Mouse (Mus musculus) liver, adult 2 months (tissue): ENCODE measurements around the gene Pitpna. TPM values are rescaled to one million over a fixed set of nuclear protein-coding genes. Genes with fewer than 3 reads are reported as not detected.

Source experiments
- DNase-seq: peaks from one replicate; pipeline ENCODE4 v3.0.0-alpha.2; 2011; ENCODE audit warnings: low read depth, low spot score; ENCODE audit errors: extremely low read depth
- H3K27ac ChIP-seq: fragments of 200-500 bp; replicated peaks from 2 replicates; pipeline ENCODE4 v1.5.1; 2012; ENCODE audit warnings: low read depth, mild to moderate bottlenecking, control low read depth, inconsistent platforms, low read length; ENCODE audit not compliant: insufficient read depth
- H3K27me3 ChIP-seq: fragments of 200-500 bp; 2 replicates; pipeline ENCODE4 v1.6.1; 2012; ENCODE audit warnings: mild to moderate bottlenecking, moderate library complexity, low read length, inconsistent platforms; ENCODE audit not compliant: control insufficient read depth, insufficient read depth
- H3K36me3 ChIP-seq: fragments of 200-500 bp; 2 replicates; pipeline ENCODE4 v1.6.1; 2012; ENCODE audit warnings: low read length, inconsistent platforms; ENCODE audit not compliant: control insufficient read depth, insufficient read depth
- H3K4me1 ChIP-seq: fragments of 200-500 bp; 2 replicates; pipeline ENCODE4 v1.6.1; 2011; ENCODE audit warnings: low read length; ENCODE audit not compliant: control insufficient read depth, insufficient read depth
- H3K4me3 ChIP-seq: fragments of 200-500 bp; 2 replicates; pipeline ENCODE4 v1.5.1; 2011; ENCODE audit warnings: low read depth, mild to moderate bottlenecking, control low read depth, low read length, moderate library complexity; ENCODE audit not compliant: insufficient read depth
- H3K79me2 ChIP-seq: fragments of 200-500 bp; 2 replicates; pipeline ENCODE4 v1.6.1; 2012; ENCODE audit warnings: inconsistent platforms, mild to moderate bottlenecking, low read length, moderate library complexity; ENCODE audit not compliant: control insufficient read depth, insufficient read depth
- H3K9ac ChIP-seq: fragments of 200-500 bp; 2 replicates; pipeline ENCODE4 v1.6.1; 2012; ENCODE audit warnings: low read depth, mild to moderate bottlenecking, control low read depth, inconsistent platforms, low read length
- CTCF ChIP-seq: fragments of 200-500 bp; IDR thresholded peaks from 2 replicates; pipeline ENCODE4 v1.5.1; 2011; ENCODE audit warnings: low read depth, low read length, control low read depth
- POLR2A ChIP-seq: fragments of 200-500 bp; IDR thresholded peaks from 2 replicates; pipeline ENCODE4 v1.6.1; 2011; ENCODE audit warnings: low read length, control low read depth; ENCODE audit not compliant: insufficient read depth; ENCODE audit errors: extremely low read depth
- WGBS: fragments of 180-500 bp; shearing (Covaris S2); methylation state at CpG from one replicate; pipeline ENCODE4 v1.1.7; 2018; 5-methylcytosine and 5-hydroxymethylcytosine counted together
- polyA plus RNA-seq: library from polyadenylated mRNA; depleted of rRNA; stranded (reverse); fragments of >200 nt; gene quantifications from 2 replicates; pipeline ENCODE4 v1.2.3, GENCODE M21; 2012
- total RNA-seq: library from RNA; depleted of rRNA; stranded (reverse); fragments of >200 nt; gene quantifications from 2 replicates; pipeline ENCODE4 v1.2.3, GENCODE M21; 2014

The Pitpna gene
- total and polyA plus RNA-seq, 2 experiments, result 21.0 to 28.9 TPM

DNA sequence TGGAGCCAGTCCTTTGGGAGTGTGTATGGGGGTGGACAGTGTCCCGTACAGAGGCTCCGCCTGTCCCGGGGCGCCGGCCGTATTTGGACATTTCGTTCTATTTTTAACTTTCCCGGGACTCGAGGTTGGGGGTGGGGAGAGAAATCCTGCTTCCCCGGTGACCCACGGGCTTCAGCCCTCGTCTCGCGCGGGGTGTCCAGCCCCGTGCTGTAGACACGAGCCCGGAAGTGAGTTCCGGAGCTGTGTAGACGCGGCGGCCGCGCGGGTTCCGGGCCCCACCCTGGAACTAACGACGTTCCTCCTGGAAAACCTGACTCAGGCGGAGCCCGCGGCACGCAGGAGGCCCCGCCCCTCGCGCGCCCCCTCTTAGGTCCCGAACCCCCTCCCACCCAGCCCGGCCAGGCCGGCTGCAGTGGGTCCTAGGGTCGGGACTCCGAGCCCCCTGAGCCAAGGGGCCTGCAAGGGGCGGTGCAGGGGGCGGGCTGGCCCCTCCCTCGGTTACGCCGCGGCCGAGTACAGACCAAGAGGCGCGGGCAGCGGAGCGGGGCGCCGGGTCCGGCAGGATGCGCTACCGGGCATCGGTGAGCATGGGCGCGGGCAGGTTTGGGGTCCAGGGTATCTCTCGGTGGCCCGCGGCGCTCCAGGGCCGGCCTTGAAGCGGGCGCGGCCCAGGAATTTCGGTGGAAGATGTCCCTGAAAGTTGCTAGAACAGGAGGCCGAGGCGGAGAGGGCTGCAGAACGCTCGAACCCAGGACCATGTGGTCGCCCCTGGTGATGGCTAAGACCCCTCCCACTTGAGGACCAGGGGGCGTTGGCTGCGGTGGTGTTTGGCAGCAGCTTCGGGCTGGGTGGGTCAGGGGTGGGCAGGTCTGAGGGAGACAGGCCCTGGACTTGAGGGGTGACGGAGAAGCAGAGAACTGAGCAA, 68.0 kb downstream of the Pitpna start:
- DNase-seq, result peak; percentile 52
- H3K4me1 ChIP-seq, result peaks cover 43% of the 10 kb centered on the region
- H3K27me3 ChIP-seq, result no peaks in the 10 kb centered on the region
- peak overlapping the region; percentile 89 for H3K4me3 ChIP-seq
- H3K36me3 ChIP-seq, result no peaks in the 10 kb centered on the region
- WGBS, result 2% methylated on average over 78 of the region's 78 CpGs
- peak overlapping the region; percentile 85 for H3K9ac ChIP-seq
- peaks cover 9% of the 10 kb centered on the region for H3K79me2 ChIP-seq
- H3K27ac ChIP-seq, result peak overlapping the region; percentile 84
- TF ChIP-seq POLR2A, result 0 out of 2 replicates have a peak, but pooled peaks have one; percentile 29
- no peak for TF ChIP-seq CTCF

DNA sequence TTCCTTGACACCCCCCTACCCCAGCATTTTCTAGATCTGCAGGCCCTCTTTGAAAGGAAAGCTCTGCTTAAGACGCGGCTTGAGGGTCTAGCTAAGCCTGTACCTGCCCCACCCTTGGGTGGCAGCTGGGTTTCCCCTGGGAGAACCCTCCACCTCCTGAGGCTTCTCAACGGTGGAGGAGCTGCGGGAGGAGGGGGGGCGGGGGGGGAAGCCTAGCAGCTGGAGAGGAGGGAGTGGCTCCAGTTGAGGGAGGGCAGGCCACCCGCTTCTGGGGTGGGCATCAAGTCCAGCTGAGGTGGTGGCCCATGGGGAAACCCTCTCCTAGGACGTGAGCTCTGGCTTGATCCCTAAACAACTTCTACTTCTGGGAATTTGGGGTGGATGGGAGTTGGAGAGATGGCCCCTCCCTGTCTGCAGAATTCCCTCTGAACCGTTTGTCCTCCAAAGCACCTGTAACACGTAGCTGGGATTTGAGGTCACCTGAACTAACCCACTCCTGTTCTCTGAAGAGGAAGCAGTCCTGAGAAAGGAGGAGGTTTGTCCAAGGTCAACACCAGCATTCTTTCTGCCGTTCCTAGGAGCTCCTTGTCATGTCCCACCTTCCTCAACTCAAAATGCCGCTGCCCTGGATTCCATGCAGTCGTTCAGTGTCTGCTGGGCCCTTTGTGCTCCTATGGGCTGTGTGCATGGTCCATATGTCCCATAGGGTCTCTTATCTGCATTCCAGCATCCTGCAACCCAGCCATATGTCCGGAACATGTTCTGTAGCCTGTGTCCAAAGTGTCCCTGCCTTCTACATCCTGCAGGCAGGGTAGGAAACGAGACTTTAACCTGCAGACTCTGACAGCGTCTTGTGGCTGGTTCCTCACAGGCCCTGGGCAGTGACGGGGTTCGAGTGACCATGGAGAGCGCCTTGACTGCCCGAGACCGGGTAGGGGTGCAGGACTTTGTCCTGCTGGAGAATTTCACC, 69.0 kb downstream of the Pitpna start:
- Histone ChIP-seq H3K27me3 (no peaks in the 10 kb centered on the region), H3K4me1 (peaks cover 48% of the 10 kb centered on the region), H3K4me3 (peak overlapping the region; percentile 89), H3K9ac (peak overlapping the region; percentile 85), H3K36me3 (no peaks in the 10 kb centered on the region), H3K27ac (peak overlapping the region; percentile 84; the same call in 1 of the 2 replicates), H3K79me2 (peaks cover 9% of the 10 kb centered on the region)
- no peak for DNase-seq
- TF ChIP-seq CTCF, result no peak
- no peak for TF ChIP-seq POLR2A
- 64% methylated on average over 20 of the region's 20 CpGs for WGBS

DNA sequence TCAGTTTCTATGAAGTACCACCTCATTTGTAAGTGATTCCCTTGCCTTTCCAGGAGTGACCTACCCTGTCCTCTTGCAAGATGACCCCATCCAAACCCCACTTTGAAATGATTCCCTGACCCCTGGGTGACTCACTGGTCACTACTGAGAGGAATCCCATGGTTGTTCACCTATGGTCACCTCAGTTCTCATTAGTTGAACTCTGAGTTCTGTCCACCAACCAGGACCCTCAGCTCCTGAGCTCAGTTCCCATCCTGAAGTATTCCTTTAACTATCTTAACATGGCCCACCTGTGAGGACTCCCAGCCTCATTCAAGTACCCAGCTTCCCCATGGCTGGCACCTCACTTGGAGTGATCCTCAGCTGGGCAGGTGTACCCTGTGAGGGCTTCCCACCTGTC, 69.9 kb downstream of the Pitpna start:
- Histone ChIP-seq H3K4me3 (no peak overlapping the region), H3K4me1 (peaks cover 42% of the 10 kb centered on the region), H3K36me3 (peaks cover 2% of the 10 kb centered on the region; the same call in 1 of the 2 replicates), H3K27ac (no peak overlapping the region), H3K9ac (no peak overlapping the region), H3K79me2 (peaks cover 9% of the 10 kb centered on the region), H3K27me3 (no peaks in the 10 kb centered on the region)
- TF ChIP-seq CTCF (no peak), POLR2A (no peak)
- DNase-seq, result no peak

DNA sequence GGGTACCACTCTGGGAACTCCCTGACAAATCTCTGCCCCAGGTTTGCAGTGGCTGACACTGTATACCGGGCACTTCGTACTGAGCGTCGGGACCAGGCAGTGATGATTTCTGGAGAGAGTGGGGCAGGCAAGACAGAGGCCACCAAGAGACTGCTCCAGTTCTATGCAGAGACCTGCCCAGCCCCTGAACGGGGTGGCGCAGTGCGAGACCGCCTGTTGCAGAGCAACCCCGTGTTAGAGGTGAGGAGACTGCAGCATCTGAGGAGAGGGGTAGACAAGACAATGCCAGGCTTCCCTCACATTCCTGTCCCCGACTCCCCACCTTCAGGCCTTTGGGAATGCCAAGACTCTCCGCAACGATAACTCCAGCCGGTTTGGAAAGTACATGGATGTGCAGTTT, 70.4 kb downstream of the Pitpna start:
- no peak overlapping the region for H3K4me3 ChIP-seq
- H3K27ac ChIP-seq, result no peak overlapping the region
- H3K79me2 ChIP-seq, result peaks cover 9% of the 10 kb centered on the region
- H3K27me3 ChIP-seq, result no peaks in the 10 kb centered on the region
- DNase-seq, result no peak
- 95% methylated on average over 13 of the region's 13 CpGs for WGBS
- TF ChIP-seq CTCF, result no peak
- TF ChIP-seq POLR2A, result no peak
- no peak overlapping the region for H3K9ac ChIP-seq
- H3K36me3 ChIP-seq, result peaks cover 4% of the 10 kb centered on the region; the same call in 1 of the 2 replicates
- peaks cover 41% of the 10 kb centered on the region for H3K4me1 ChIP-seq

DNA sequence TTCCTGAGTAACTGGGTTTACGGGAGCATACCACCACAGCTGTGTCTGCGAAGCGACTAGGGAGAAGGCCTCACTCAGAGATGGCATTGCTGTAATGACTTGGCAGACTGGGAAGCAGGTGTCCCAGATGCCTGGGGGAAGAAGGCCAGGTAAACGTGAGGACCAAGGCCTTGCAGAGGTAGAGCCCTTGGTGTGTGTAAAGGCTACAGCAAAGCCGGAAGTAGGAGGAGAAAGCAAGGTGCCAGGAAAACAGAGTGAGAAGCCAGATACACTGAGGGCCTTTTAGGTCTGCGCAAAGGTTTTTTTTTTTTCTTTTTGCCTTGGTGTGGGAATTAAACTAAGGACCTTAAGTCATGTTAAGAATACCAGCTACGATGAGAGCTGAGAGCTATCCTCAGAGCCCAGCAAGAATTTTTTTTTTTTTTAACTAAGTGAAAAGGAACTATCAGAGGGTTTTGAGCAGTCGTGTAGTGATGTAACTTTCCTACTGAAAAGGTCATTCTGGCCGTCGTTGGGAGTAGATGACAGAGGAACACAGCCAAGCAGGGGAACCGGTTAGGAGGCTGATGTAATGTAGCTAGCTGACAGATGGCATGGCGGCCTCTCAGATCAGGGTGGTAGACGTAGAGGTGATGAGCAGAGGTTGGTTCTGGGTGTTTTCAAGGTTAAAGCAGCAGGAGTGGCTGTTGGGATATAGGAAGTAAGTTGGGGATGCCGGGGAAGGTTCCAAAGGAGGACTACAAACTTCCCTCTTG, 71.3 kb downstream of the Pitpna start:
- Histone ChIP-seq H3K36me3 (peaks cover 4% of the 10 kb centered on the region; the same call in 1 of the 2 replicates), H3K27me3 (no peaks in the 10 kb centered on the region), H3K4me1 (peaks cover 36% of the 10 kb centered on the region), H3K79me2 (peaks cover 9% of the 10 kb centered on the region), H3K27ac (0 out of 2 replicates have a peak overlapping the region, but pooled peaks have one; percentile 18), H3K9ac (peak overlapping the region; percentile 6; the same call in 1 of the 2 replicates), H3K4me3 (no peak overlapping the region)
- TF ChIP-seq POLR2A, result no peak
- 32% methylated on average over 14 of the region's 14 CpGs for WGBS
- DNase-seq, result peak; percentile 76
